Mouse (Mus musculus) E14TG2a.4 (cell line): Measurements from ENCODE around the gene Tenm3.

Source experiments
- CTCF ChIP-seq: conservative IDR thresholded peaks from 2 replicates; pipeline ENCODE4 v1.5.1; 2014; ENCODE audit warnings: low read length
- NANOG ChIP-seq: IDR thresholded peaks from 2 replicates; pipeline ENCODE4 v1.6.1; 2014; ENCODE audit warnings: borderline replicate concordance, low read length, mixed read lengths
- POU5F1 ChIP-seq: IDR thresholded peaks from 2 replicates; pipeline ENCODE4 v1.6.1; 2014; ENCODE audit warnings: low read length, borderline replicate concordance

GRCm38 (mm10) chr8:48610316-48610715 lies 233.4 kb downstream of the Tenm3 start:
- no peak for TF ChIP-seq CTCF
- TF ChIP-seq NANOG: no peak
- no peak for TF ChIP-seq POU5F1
